9 mouse cellular contexts compared by ENCODE assay signal in genomic region chr1:180458274-180458673, GRCm38 (mm10). TPM values are rescaled to one million over a fixed set of nuclear protein-coding genes. Genes with fewer than 3 reads are reported as not detected.
DNase-seq lines count a peak whose midpoint lies in the region; ATAC-seq lines count a peak whose summit lies in the region.
"Had no signal": no experiment of that assay in that cellular context is flagged by ENCODE, and none has a peak within 500 bp of the region (broad histone marks: within the 10 kb centered on the region; RNA-seq: fewer than 3 reads in every experiment).

No protein-coding gene starts in this region.

- no peaks in the 10 kb centered on the region for H3K9me3 ChIP-seq in heart, embryonic 10.5 days
- no peaks in the 10 kb centered on the region for H3K9me3 ChIP-seq in embryonic facial prominence, embryonic 13.5 days
- H3K9me3 ChIP-seq in limb, embryonic 15.5 days, result no peaks in the 10 kb centered on the region

- no peak overlapping the region for H3K4me3 ChIP-seq in heart, embryonic 10.5 days
- no peak overlapping the region for H3K4me3 ChIP-seq in embryonic facial prominence, embryonic 13.5 days
- no peak overlapping the region for H3K4me3 ChIP-seq in limb, embryonic 15.5 days

- H3K4me2 ChIP-seq in embryonic facial prominence, embryonic 13.5 days, result peak overlapping the region; percentile 29
- H3K4me2 ChIP-seq in limb, embryonic 15.5 days, result no peak overlapping the region

- peak; percentile 25 for DNase-seq in heart, adult 8-10 months (ENCODE audit: low spot score)
- no peak for DNase-seq in heart, embryonic 10.5 days (ENCODE audit: low spot score)
- peak; percentile 32 for DNase-seq in cerebellum, adult 11-12 months
- no peak for DNase-seq in thymus, postnatal 14 days
- DNase-seq in spleen, postnatal 4 days (ENCODE audit: low spot score in 2 of 2), result no peak
- DNase-seq in spleen, adult 18-20 months, result no peak

- peaks cover 15% of the 10 kb centered on the region for H3K4me1 ChIP-seq in heart, embryonic 10.5 days
- H3K4me1 ChIP-seq in embryonic facial prominence, embryonic 13.5 days, result peaks cover 33% of the 10 kb centered on the region
- H3K4me1 ChIP-seq in limb, embryonic 15.5 days, result peaks cover 30% of the 10 kb centered on the region

- H3K27ac ChIP-seq in heart, embryonic 10.5 days, result no peak overlapping the region
- peak overlapping the region; percentile 56 for H3K27ac ChIP-seq in embryonic facial prominence, embryonic 13.5 days
- H3K27ac ChIP-seq in limb, embryonic 15.5 days, result 0 out of 2 replicates have a peak overlapping the region, but pooled peaks have one; percentile 13
- H3K27ac ChIP-seq: macrophage had no signal

- WGBS in heart, embryonic 10.5 days, result 49% methylated on average over 6 of the region's 6 CpGs
- WGBS in embryonic facial prominence, embryonic 13.5 days, result 36% methylated on average over 6 of the region's 6 CpGs
- 24% methylated on average over 6 of the region's 6 CpGs for WGBS in limb, embryonic 15.5 days

- H3K27me3 ChIP-seq in heart, embryonic 10.5 days (ENCODE audit: insufficient read depth, poor library complexity, severe bottlenecking), result peaks cover 51% of the 10 kb centered on the region; the same call in 1 of the 2 replicates
- peaks cover 3% of the 10 kb centered on the region; the same call in 1 of the 2 replicates for H3K27me3 ChIP-seq in embryonic facial prominence, embryonic 13.5 days
- H3K27me3 ChIP-seq in limb, embryonic 15.5 days, result no peaks in the 10 kb centered on the region

- ATAC-seq in embryonic facial prominence, embryonic 13.5 days (ENCODE audit: insufficient number of reproducible peaks, insufficient read depth, low FRiP score, low TSS enrichment, low read depth), result no peak
- no peak; the same call in 1 of the 2 replicates for ATAC-seq in limb, embryonic 15.5 days (ENCODE audit: insufficient number of reproducible peaks, low FRiP score, low TSS enrichment, low read depth)

- H3K9ac ChIP-seq in embryonic facial prominence, embryonic 13.5 days, result 0 out of 2 replicates have a peak overlapping the region, but pooled peaks have one; percentile 36
- no peak overlapping the region for H3K9ac ChIP-seq in limb, embryonic 15.5 days

- H3K36me3 ChIP-seq in heart, embryonic 10.5 days, result no peaks in the 10 kb centered on the region
- no peaks in the 10 kb centered on the region for H3K36me3 ChIP-seq in embryonic facial prominence, embryonic 13.5 days
- H3K36me3 ChIP-seq in limb, embryonic 15.5 days, result no peaks in the 10 kb centered on the region

RNA-seq across cellular contexts. Expression of gene Stum, which starts 25.0 kb away (rescaled TPM):
- total RNA-seq in heart, adult 8-10 months (2022), result 1 to 10 TPM; 2.4 to 3.2 (median 2.7) TPM
- polyA plus RNA-seq in heart, embryonic 10.5 days (2016; fragmentation: Nextera tagmentation; extraction: Ambion mirVana), result 0.26 and 0.64 TPM in 2 replicates
- polyA plus RNA-seq in embryonic facial prominence, embryonic 13.5 days (2015; fragmentation: Nextera tagmentation; extraction: Ambion mirVana), result 0.31 and 1.9 TPM in 2 replicates
- polyA plus RNA-seq in limb, embryonic 15.5 days (2015; fragmentation: Nextera tagmentation; extraction: Ambion mirVana), result 3.9 and 4.4 TPM in 2 replicates

Comparison
In these comparisons a context has a peak if more than half of its experiments do, and no peak if none do; other contexts are left out.
1. DNase-seq: peak in heart, adult 8-10 months (single experiment) and cerebellum, adult 11-12 months (single experiment); none in heart, embryonic 10.5 days (single experiment), thymus, postnatal 14 days (single experiment), spleen, postnatal 4 days (0 of 2) and spleen, adult 18-20 months (0 of 2).